Mouse (Mus musculus) intestine, embryonic 16.5 days (tissue): ENCODE measurements at regions not wholly inside any gene's neighbourhood (a gene's known extent, or its start where the extent isn't known, plus 50 kb on each side); places are given as distances from the start of the nearest gene placed in this dataset.
"Not testable (repeated sequence)": the region's sequence is repeated elsewhere in the genome, so short reads cannot be mapped to it uniquely, and the experiment has no call there.

Experiments
- ATAC-seq: fragments of 200-750 bp; cut with Nextera tagmentation; 2 replicates; pipeline ENCODE4 v1.8.0; 2017; ENCODE audit warnings: moderate TSS enrichment, moderate library complexity
- H3K27ac ChIP-seq: fragments of 300-500 bp; sonication (generic); 2 replicates; pipeline ENCODE4 v1.5.1; 2014; ENCODE audit warnings: mild to moderate bottlenecking, low read length
- H3K27me3 ChIP-seq: fragments of 300-500 bp; sonication (generic); replicated peaks from 2 replicates; pipeline ENCODE4 v1.6.1; 2014; ENCODE audit warnings: low read length, control low read depth, mixed read lengths; ENCODE audit not compliant: control insufficient read depth, insufficient read depth
- H3K36me3 ChIP-seq: fragments of 300-500 bp; sonication (generic); 2 replicates; pipeline ENCODE4 v1.6.1; 2014; ENCODE audit warnings: low read length, control low read depth; ENCODE audit not compliant: control insufficient read depth, insufficient read depth
- H3K4me1 ChIP-seq: fragments of 300-500 bp; sonication (generic); 2 replicates; pipeline ENCODE4 v1.6.1; 2014; ENCODE audit warnings: low read length, control low read depth, mixed read lengths; ENCODE audit not compliant: control insufficient read depth, insufficient read depth
- H3K4me2 ChIP-seq: fragments of 300-500 bp; sonication (generic); 2 replicates; pipeline ENCODE4 v1.6.1; 2014; ENCODE audit warnings: low read depth, low read length, control low read depth
- H3K4me3 ChIP-seq: fragments of 300-500 bp; sonication (generic); 2 replicates; pipeline ENCODE4 v1.5.1; 2014; ENCODE audit warnings: mild to moderate bottlenecking, low read length
- H3K9ac ChIP-seq: fragments of 300-500 bp; sonication (generic); 2 replicates; pipeline ENCODE4 v1.6.1; 2014; ENCODE audit warnings: low read depth, low read length
- H3K9me3 ChIP-seq: fragments of 300-500 bp; sonication (generic); 2 replicates; pipeline ENCODE4 v1.6.1; 2016; ENCODE audit warnings: low read length, control low read depth; ENCODE audit not compliant: control insufficient read depth
- WGBS: fragments of 180-500 bp; shearing (Covaris S2); extraction: QIAGEN DNeasy Blood & Tissue Kit; methylation state at CpG from one replicate; pipeline ENCODE4 v1.1.7; 2014; 5-methylcytosine and 5-hydroxymethylcytosine counted together

DNA sequence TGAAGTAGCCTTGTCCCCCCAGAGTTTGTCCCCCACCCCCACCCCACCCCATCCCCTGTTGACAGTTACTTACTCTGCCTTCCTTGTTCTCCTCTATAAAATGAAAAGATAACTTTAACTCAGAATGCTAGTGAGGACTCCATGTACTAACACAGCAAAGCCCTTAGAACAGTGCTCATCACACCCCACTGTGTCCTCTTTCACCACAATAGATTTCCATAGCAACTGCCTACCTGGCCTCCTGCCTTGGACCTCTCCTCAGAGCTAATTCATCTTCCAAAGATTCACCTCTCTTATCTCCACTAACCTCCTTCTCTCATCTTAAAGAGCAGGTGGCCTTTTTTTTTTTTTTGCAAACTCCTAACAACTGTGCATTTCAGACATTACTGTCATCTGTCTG lies 204.0 kb upstream of the G2e3 start:
- no peak overlapping the region for H3K27ac ChIP-seq
- no peaks in the 10 kb centered on the region for H3K27me3 ChIP-seq
- H3K4me3 ChIP-seq: no peak overlapping the region
- no peak overlapping the region for H3K9ac ChIP-seq
- ATAC-seq: no peak
- no peak overlapping the region for H3K4me2 ChIP-seq
- no peaks in the 10 kb centered on the region for H3K4me1 ChIP-seq
- no peaks in the 10 kb centered on the region for H3K9me3 ChIP-seq
- H3K36me3 ChIP-seq: no peaks in the 10 kb centered on the region

- Histone ChIP-seq H3K4me1 (no peaks in the 10 kb centered on the region), H3K9ac (no peak overlapping the region), H3K27me3 (no peaks in the 10 kb centered on the region), H3K27ac (no peak overlapping the region), H3K36me3 (no peaks in the 10 kb centered on the region), H3K4me3 (no peak overlapping the region), H3K4me2 (no peak overlapping the region), H3K9me3 (no peaks in the 10 kb centered on the region)
- WGBS: 48% methylated on average over 3 of the region's 3 CpGs
- ATAC-seq: no peak
Measured at GRCm38 (mm10) chr12:51143196-51143595, 204.7 kb upstream of the G2e3 start.

DNA sequence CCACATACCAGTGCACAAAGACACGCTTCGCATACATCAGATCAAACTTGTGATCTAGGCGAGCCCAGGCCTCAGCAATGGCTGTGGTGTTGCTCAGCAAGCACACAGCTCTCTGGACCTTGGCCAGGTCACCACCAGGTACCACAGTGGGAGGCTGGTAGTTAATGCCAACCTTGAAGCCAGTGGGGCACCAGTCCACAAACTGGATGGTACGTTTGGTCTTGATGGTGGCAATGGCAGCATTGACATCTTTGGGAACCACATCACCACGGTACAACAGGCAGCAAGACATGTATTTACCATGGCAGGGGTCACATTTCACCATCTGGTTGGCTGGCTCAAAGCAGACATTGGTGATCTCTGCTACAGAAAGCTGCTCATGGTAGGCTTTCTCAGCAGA lies 214.2 kb upstream of the G2e3 start:
- not testable (repeated sequence) for H3K4me3 ChIP-seq, H3K36me3 ChIP-seq, H3K27ac ChIP-seq, H3K4me2 ChIP-seq, H3K4me1 ChIP-seq, H3K27me3 ChIP-seq, H3K9me3 ChIP-seq, ATAC-seq, H3K9ac ChIP-seq
- 89% methylated on average over 5 of the region's 5 CpGs for WGBS

DNA sequence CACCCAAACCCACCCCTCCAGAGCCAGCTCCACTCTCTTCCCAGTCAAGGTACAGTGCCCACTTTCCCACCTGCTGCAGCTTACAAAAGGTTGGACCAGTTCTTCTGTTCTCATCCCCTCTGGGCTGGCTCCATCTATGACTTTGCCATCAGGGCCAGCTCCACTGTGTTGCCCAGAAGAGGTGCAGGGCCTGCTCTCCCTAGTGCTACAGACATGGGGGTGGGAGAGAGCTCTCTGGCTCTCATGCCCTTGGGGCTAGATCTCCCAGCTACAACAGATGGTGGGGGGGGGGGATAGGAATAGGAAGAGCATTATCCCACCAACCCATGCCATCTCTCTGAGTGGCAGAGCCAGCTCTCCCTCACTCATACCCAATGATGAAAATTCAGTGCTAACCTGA lies 219.6 kb upstream of the G2e3 start:
- no peaks in the 10 kb centered on the region for H3K4me1 ChIP-seq
- ATAC-seq: no peak
- H3K9me3 ChIP-seq: no peaks in the 10 kb centered on the region
- H3K36me3 ChIP-seq: no peaks in the 10 kb centered on the region
- no peak overlapping the region for H3K4me3 ChIP-seq
- H3K27ac ChIP-seq: no peak overlapping the region
- H3K27me3 ChIP-seq: no peaks in the 10 kb centered on the region
- no peak overlapping the region for H3K4me2 ChIP-seq
- H3K9ac ChIP-seq: no peak overlapping the region

DNA sequence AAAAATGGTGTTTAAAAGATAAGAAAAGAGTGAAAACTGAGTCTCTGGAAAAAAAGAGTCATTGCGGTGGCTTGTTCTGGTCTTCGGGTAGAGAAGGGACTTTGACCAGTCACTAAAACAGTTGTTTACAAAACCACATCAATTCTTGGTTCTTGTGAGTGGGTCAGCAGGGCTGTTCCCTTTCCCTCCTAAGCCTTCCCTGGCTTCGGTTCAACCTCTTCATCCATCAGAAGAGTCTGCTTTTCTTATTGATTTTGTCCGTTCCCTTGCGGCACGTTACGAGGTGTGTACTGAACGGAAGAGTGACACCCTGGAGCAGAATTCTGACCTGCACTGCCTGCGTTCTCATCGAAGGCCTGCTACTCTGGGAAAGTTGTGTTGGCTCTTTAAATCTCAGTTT lies 229.1 kb upstream of the G2e3 start:
- no peaks in the 10 kb centered on the region for H3K27me3 ChIP-seq
- H3K36me3 ChIP-seq: no peaks in the 10 kb centered on the region
- no peak overlapping the region for H3K9ac ChIP-seq
- H3K9me3 ChIP-seq: no peaks in the 10 kb centered on the region
- no peak for ATAC-seq
- H3K4me1 ChIP-seq: no peaks in the 10 kb centered on the region
- H3K27ac ChIP-seq: no peak overlapping the region
- H3K4me3 ChIP-seq: no peak overlapping the region
- H3K4me2 ChIP-seq: no peak overlapping the region
- WGBS: 92% methylated on average over 10 of the region's 10 CpGs

DNA sequence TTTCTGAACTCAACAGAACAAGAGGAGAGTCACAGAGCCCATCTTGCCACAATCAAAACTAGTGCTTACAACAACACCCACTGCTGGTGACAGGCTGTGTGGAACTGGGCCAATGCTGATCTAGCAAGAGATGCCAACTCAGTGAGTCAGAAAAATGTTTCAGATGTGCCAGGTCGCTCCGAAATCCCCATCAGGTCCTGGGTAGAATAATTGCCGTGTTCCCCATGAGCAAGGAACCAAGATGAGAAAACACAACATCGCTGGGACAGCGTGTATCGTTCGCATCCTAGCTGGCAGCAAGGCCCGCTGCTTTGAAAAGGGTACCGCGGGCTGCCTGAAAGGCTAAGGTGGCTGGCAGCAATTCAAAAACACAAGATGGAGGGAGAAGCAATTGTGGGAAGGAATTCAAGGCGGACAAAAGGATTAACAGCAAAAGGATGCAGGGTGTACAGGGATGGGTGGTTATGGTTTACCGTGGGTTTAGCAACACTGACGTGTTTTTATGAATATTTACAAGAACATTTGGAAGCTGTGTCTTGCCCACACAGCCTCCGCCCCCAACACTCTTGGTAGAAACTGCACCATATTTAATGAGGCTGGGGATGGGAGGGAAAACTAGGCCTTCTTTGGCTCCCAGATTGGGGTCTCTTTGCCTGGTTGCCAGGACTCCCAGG lies 229.7 kb upstream of the G2e3 start:
- 87% methylated on average over 14 of the region's 14 CpGs for WGBS
- Histone ChIP-seq H3K36me3 (no peaks in the 10 kb centered on the region), H3K9me3 (no peaks in the 10 kb centered on the region), H3K4me3 (no peak overlapping the region), H3K9ac (no peak overlapping the region), H3K4me2 (no peak overlapping the region), H3K4me1 (no peaks in the 10 kb centered on the region), H3K27me3 (no peaks in the 10 kb centered on the region), H3K27ac (no peak overlapping the region)
- ATAC-seq: no peak

DNA sequence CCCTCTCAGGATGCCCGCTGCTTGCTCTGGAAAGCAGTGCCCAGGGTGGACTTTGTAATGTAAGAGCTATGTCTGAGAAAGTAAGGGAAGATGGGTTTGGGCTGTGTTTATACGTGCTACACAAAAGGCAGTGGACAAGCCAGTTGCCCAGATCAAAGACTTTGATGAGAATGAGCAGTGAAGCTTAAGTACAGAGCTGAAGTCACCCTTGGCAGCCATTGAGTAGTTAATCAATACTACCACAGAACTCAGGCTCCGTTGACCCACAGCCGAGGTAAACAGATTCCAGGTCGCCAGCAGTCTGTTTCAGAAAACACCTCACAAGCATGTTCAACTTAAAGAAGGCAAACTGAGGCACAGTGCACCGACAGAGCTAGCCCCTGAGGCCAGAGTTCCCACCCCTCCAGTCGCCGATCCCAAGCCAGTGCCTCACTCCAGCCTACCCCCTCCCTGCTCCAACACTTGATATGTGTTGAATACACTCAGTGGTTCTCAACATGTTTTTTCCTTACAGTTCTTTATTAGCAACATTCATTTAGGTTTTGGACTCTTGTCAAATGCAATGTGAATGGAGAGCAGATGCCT lies 230.3 kb upstream of the G2e3 start:
- H3K27me3 ChIP-seq: no peaks in the 10 kb centered on the region
- H3K9ac ChIP-seq: no peak overlapping the region
- no peak overlapping the region for H3K4me2 ChIP-seq
- 71% methylated on average over 8 of the region's 8 CpGs for WGBS
- no peak overlapping the region for H3K27ac ChIP-seq
- no peaks in the 10 kb centered on the region for H3K36me3 ChIP-seq
- H3K4me1 ChIP-seq: no peaks in the 10 kb centered on the region
- no peaks in the 10 kb centered on the region for H3K9me3 ChIP-seq
- H3K4me3 ChIP-seq: no peak overlapping the region
- no peak for ATAC-seq

GRCm38 (mm10) chr12:51111811-51112210 lies 236.1 kb upstream of the G2e3 start:
- Histone ChIP-seq H3K27me3 (no peaks in the 10 kb centered on the region), H3K4me1 (no peaks in the 10 kb centered on the region), H3K27ac (no peak overlapping the region), H3K4me3 (no peak overlapping the region), H3K9ac (no peak overlapping the region), H3K4me2 (no peak overlapping the region), H3K9me3 (no peaks in the 10 kb centered on the region), H3K36me3 (no peaks in the 10 kb centered on the region)
- peak; percentile 48; the same call in 1 of the 2 replicates for ATAC-seq
- WGBS: 41% methylated on average over 4 of the region's 4 CpGs

DNA sequence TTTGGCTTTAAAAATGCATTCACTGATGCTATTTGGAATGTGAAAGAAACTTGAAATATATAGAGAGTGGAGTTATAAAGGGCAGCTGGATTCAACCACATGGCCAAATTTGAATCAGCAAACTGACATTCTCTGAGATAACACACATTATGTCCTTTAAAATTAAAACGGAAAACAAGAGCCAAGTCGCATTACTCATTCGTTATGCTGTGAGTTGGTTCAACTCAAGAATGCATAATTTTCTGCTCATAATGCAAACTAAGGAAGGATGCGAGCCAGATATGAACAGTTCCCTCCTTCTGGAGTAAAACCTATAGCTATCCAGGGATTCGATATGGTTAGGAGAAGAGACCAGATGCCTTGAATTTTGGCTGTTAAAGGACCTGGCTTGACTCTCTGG lies 239.8 kb upstream of the G2e3 start:
- ATAC-seq: no peak
- H3K36me3 ChIP-seq: no peaks in the 10 kb centered on the region
- no peaks in the 10 kb centered on the region for H3K4me1 ChIP-seq
- WGBS: 70% methylated on average over 5 of the region's 5 CpGs
- no peaks in the 10 kb centered on the region for H3K9me3 ChIP-seq
- no peak overlapping the region for H3K4me2 ChIP-seq
- no peak overlapping the region for H3K27ac ChIP-seq
- H3K9ac ChIP-seq: no peak overlapping the region
- H3K27me3 ChIP-seq: no peaks in the 10 kb centered on the region
- no peak overlapping the region for H3K4me3 ChIP-seq

DNA sequence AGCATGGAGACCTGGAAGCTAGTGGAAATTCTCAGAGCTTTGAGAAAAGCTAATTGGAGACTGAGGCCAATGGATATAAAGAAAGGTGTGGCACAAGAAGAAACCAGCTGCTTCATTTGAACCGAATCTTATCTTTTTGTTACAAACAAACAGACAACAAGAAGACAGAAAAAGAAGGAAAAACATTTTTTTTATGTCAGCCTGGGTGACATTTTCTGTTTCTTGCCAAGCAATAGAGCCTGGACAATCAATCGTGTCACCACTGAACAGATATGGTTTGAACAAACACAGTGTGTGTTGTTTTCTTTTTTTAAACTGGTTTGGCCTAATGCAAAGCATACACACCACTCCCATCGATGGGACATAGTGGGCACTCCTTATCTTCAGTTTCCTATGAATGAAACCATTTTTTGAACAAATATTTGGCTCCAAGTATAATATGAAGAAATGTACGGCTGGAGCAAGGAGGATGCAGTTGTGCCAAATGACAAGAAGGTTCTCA lies 244.3 kb upstream of the G2e3 start:
- H3K9me3 ChIP-seq: no peaks in the 10 kb centered on the region
- 74% methylated on average over 4 of the region's 4 CpGs for WGBS
- no peak overlapping the region for H3K4me3 ChIP-seq
- H3K36me3 ChIP-seq: no peaks in the 10 kb centered on the region
- no peaks in the 10 kb centered on the region for H3K27me3 ChIP-seq
- H3K4me2 ChIP-seq: no peak overlapping the region
- ATAC-seq: no peak
- H3K27ac ChIP-seq: no peak overlapping the region
- H3K9ac ChIP-seq: no peak overlapping the region
- H3K4me1 ChIP-seq: no peaks in the 10 kb centered on the region
